Mouse (Mus musculus): ENCODE measurements around the gene Scn7a.

Scn7a gene

DNA sequence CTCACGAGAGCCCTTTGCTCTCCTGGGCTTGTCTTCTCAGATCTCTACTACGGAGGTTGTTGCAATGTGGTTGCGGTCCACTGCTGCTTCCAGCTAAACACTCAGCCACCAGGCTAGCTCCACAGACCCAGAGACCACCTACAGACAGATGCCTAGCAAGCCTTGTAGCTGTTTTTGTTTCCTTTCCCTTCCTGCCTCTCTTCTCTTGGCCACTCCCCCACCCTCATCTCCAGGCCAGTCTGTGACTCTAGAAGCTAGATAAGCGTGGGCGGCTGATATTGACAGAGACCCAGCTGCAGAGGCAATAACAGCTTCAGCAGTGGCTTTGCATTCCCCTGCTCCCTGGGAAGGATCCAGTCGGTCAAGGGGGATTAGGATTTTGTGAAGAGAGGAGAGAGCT is at the start of gene Scn7a:
Gene Scn7a, minus strand, starts transcription at position 150 of the 400 bp plus-strand sequence.
- DNase-seq, result no peak

DNA sequence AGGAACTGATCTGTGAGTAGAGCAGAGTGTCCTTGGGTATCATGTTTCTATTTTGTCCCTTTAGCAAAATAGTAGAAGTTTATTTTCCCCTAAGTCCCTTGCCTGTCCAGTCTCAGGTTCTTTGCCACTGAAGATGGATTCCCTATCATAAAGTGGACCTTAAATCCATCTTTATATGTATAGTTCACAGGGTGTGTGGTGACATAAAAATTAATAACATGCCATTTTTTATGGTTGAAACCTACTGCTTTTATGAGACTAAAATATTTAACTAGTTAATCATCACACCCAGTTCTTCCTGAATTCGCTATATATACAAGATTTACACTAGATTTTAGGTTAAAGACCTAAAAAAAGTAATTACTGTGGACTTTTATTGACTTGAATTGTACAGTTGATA is 43.0 kb upstream of the Scn7a start:
- DNase-seq, result no peak

DNA sequence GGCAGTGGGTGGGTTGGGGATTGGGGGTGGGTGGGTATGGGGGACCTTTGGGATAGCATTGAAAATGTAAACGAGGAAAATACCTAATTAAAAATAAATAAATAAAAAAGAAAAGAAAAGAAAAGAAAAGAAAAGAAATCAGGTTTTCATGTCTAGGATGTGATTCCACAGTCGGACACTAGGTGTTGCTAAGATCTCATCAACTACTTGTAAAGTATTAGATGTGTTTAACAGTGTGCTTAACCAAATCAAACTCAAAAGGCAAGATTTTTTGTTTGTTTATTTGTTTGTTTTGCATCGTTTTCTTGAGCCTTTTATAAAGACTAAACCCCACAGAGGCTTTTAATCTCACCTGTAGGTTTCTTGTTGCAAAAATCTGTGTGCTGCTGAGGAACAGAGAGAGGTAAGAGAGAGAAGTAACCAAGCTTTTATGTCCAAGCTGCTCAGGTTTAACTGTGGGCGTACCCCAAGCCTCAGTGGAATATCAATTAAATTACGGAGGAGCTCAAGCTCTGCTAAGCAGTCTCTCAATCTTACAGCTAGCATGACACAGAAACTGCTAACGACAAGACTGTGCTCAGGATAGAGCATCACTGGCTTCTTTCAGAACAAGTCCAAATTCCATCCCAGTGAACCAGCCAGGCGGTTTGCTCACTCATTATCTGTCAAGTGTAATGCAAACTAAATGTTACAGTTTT is 35.3 kb upstream of the Scn7a start:
- DNase-seq, result no peak

DNA sequence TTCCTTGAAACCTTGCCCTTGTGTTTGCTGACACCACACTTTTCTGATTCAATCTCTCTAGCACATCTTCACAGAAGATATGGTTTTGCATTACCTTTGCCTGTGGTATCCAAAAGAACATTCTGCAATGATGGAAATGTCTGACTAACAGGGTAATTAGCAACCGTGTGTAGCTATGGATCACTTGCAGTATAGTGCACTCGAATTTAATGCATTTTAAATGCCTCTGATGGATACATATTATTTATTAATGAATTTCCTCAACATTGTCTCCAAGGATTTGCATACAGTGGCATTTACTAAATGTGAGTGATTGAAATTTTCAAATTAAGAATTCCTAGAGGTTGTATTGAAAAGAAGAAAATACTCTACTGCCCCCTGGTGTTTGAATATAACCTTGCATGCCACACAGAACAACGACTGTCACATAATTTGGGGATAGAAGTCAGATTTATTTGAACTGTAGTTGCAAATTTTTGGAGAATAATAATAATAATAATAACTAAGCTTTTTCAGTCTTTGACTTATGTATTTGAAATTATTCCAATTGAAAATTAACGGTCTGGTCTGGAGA is 15.0 kb upstream of the Scn7a start:
- DNase-seq, result no peak

DNA sequence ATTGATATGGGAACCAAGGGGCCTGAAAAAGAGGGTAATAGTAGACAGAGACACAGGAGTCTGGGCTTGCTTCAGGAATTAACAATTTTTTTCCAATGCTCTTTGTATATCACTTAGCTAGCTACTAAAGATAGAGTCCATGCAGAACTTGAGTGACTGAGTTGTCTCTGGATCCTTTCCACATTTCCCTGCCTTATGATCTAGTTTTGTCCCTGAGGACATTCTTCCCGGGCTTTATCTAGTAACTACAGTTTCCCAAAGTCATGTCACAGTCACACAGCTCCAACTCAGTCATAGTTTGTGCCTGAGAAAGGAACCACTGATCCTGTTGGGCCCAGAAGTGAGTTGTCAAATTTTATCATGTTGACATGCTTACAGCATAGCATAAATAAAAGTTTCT is 12.8 kb upstream of the Scn7a start:
- no peak for DNase-seq

DNA sequence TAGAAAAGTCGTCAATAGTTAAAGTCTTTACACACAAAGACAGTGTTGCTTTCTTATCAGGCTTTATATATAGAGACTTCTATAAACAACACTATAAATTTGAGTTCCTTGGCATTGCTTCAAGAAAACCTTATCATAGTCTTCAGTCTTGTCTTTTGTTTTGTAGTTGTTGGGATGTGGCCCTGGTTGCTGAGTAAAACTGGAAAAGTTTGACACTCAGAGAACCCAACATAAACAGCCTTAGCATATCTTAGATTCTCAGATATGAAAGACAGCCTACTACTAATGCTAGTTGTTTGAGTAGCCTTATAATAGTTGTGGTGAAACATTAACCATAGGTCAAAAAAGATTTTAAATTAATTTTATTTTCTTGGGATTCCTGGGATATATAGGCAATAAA is 6.9 kb upstream of the Scn7a start:
- DNase-seq, result no peak

DNA sequence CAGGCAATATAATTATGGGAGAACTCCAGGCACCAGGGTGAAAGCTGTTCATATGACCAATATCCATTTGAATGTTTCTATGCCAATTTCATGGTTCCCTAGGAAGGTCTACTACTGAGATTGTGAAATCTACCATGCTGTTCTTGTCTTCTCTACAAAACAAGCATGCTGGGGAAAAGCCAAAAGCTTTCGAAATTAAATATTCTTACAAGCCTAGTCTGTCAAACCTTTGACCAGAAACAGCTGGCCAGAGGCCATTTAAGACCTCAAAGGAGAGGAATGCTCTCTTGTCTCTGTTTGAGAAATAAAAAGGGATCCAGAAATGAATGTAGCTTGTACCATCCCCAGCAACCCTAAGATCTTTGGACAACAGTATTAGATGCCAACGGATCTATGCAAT is 3.8 kb downstream of the Scn7a start:
- DNase-seq, result no peak

DNA sequence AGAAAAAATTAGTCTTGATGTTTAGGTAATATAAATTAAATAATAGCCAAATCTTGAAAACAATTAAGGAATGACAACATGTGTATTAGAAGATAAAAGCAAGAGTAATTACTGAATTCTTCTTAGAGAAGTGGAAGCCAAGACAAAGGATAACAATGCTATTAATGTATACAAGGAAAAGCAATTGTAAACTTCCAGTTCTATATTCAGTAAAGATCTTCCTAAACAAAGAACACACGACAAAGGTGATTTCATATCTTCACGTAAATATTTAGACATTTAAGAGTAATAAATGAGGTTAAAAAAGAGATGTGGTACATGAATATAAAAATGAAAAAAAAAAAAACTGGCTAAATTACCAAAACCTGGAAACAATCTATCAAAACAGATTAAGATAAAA is 16.7 kb downstream of the Scn7a start:
- DNase-seq, result no peak

DNA sequence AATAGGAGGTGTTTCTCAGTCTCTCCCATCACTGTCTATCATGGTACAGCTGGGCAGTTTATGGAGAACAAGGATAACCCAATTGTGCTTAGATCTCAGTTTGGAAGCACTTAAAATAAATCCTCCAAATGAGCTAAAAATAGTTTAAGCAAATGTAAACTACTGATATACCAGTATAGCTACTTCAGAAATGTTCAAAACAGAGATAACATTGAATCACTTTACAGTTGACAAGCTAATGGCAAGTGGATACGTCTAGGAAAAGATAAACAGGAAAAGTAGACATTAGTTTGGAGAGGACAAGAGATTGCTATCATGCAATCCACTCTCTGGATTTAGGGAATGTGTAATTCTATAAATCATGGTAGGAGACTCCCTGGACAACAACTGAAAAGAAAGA is 19.5 kb downstream of the Scn7a start:
- DNase-seq, result no peak

DNA sequence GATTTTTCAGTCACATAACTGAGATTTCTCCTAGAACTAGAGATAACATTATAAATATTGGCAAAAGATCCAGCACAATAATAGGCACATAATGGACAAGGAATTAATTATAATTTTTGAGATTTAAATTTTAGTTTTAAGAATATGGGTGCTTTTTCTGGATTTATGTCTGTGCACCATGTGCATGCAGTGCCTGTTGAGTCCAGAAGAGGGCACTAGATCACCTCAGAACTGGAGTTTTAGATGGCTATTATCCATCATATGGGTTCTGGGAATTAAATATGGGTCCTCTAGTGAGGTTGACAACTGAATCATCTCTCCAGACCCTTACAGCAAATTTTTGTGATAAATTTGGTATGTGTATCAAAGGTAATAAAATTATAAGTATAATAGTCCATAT is 21.8 kb downstream of the Scn7a start:
- no peak for DNase-seq

DNA sequence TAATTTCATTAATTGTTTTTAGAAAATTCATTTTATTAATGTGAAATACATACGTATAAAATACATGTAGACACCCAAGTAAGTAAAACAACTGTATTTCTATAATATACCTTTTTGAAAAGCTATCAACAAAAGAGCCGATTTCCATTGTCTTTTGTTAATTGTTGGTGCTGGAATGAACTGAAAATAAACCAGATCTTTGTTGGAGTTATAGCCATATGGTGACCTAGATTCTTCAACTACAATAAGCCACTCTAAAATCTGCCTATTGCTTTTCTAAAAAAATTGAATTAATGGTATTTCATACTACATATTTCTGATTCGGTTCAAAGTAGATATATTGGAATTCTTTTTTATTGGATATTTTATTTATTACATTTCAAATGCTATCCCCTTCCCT is 56.7 kb downstream of the Scn7a start:
- no peak for DNase-seq

DNA sequence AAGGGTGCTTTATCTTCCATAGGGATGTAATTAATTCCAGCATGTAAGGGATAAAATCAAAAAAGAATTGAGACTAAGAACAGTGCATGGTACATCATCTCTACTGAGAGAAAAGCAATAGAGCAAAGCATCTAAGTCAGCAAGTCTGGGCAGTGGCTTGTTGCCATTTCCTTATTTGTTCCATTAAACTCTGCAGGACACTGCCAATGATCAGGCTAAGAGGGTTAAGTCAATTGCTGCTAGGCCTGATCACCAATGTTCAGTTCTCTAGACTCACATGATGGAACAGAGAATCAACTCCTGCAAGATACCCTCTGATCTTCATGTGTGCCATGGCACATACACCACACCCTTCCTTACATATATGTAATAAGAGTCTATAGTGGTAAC is 57.1 kb downstream of the Scn7a start:
- no peak for DNase-seq

DNA sequence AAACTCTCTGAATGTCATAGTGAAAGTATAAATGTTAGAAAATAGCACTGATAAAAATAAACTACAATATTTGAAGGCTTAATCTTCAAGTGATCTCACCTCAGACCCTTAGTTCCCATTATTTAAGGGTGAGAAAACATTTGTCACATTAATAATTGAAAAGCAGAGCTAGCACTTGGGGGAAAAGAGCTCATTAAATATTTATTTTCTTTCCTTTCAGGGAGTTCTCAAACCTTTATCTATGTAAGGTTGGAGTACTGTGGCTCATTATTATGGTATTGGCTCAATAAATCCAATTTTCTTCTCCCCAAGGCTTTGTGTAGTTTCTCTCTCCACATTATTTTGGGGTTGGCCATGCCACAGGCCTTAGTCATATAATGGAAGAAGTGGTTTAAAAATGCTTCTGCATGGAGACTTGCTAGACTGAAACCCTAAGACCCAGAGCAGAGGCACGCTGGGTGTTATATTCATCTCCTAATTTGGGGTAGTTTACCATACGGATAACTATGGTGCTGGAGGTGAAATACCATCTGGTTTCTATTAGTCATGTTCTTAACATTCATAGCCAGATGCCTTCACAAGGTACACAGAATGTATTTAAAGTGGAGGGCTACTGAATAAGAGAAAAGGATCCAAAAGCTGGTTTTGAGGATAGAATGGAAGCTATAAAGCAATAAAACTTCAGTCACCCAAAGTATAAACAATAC is 57.7 kb downstream of the Scn7a start:
- DNase-seq, result peak; percentile 10

DNA sequence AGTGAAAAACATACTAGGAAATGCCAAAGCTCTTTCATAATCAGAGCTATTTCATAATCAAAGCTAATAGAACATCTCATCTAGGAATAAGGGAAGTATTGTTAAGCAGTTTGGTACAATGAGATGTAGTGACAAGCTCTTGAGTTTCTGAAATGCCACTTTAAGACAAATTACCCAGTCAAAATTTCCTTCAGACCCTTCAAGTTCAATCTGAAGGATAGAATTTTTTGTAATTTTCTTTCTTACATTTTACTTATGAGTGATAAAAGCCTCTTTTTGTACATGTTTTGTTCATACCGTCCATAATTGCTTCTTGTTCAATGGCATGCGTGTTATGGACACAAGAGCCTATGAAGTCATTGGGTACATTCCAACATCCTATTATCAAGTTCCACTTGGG is 72.6 kb downstream of the Scn7a start:
- DNase-seq, result no peak

DNA sequence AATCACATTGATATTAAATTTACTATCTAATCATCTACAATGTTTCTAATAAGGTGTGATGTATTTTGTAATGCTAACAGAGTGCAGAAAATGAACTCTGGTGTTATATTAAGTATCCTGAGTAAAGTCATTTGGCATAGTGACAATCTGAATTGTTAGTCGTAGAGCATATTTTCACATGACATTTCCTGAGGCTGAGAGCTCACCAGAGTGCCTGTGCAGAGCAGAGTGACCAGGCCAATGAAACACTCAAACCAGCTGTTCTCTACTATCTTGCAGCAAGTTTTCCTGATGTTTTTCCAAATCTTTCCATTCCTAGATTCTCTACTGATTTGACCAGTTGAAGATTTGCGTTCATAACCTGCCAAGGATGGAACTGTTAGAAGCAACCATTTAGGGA is 92.4 kb downstream of the Scn7a start:
- DNase-seq, result no peak

DNA sequence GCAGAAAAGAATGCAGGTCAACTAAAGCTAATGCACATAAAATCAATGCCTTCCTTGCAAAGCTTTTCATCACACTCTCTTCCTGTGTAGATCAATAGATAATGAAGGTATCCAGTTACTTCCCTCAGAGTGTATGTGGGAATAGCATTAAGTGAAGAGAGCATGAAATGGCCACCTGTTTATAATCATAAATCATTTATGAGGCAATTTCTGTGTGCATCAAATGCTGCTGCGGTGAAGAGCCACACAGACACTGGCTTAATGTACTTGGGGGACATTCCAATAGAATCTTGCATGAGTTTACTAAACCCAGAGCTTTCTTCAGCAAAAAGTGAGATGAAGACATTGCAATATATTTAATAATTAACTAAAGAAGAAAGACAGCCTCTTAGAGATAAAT is 122.7 kb downstream of the Scn7a start:
- no peak for DNase-seq

DNA sequence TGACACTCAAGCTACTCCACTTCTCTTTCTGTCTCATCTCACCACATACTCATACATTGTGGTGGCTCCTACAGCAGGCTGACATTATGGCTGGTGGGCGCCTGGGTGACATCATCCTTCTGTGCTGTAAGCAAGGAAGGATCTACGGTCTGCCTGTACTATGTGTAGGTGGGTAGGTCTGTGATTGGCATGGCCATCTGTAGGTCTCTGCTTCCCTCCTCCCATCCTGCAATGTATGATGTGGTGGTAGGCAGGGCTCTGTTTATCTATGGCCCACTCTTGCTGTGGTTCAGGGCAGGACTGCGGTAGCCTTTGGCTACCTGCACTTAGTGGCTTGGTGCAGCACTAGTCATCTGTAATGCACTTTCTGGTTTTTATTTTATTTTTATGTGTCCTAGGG is 128.3 kb downstream of the Scn7a start:
- no peak for DNase-seq

DNA sequence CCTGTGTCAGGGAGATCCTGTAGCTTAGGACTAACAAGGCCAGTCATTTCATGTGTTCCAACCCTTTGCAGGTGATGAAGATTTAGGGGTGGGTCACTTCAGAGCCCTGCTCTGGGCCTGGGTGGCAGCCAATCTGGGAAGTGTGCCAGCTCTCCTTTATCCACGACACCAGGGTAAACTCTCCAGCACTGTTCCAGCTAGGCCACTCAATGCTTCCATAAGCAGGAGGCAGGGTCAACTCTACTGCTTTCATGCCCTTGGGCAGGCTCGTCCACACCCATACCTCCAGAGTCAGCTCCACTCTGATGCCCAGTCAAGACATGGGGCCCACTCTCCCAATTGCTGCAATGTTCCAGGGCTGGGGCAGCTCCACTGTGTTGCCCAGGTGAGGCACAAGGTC is 129.3 kb downstream of the Scn7a start:
- DNase-seq, result no peak

DNA sequence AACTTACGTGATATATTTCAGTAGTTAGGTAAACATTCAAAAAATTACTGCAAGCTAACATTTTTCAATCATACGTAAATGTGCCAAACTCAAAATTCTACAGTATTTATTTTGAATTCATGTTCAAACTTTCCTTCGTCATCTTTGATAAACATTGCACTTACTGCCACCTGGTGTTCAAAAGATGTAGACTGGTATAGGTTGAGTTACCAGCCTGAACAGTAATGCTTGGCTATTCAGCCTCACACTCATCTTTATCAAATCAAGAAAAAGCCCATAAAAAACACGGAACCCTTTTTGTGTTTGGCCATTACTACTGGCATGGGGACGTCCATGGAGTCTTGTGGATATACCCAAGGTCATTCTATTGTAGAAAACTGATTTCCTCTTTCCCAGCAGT is 140.3 kb downstream of the Scn7a start:
- peak; percentile 22 for DNase-seq

DNA sequence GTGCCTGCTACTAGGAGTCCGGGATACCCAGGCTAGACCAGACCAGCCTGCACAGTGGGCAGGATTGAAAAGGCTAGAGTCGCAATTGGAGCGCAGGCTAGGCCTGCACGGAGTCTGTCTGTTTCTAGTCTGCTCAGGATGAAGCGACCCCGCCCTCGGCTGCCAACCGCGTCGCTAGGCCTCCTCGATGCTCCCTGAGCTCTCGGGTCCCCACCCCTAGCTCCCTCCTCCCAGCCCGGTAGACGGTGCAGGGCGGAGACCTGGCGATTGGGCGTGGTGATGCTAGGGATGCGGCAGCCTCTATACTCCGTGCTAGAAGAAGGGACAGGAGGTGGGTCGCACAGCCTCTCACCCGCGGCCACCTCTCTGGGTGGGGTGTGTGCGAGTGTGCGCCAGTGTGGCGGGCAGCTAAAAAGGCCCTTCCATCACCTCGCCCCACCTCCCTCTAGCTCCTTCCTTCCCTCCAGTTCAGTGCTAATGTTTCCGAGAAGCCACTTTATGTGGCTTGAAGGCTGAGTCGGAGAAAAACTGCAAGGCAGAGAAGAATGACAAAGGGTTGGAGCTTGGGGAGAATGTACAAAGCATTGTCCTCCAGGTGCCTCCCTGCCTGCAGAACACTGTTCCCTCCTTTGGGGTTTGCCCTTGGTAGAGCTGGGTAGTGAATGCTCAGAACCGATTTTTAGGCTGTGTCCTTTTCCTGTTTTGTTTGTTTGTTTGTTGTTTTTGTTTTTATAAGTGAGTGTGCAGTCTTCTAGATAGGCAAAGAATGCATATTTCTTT is 149.9 kb downstream of the Scn7a start, which contains the start of gene Scn9a:
Gene Scn9a, minus strand, starts transcription at position 383 of the 780 bp plus-strand sequence.
- DNase-seq, result peak; percentile 6

DNA sequence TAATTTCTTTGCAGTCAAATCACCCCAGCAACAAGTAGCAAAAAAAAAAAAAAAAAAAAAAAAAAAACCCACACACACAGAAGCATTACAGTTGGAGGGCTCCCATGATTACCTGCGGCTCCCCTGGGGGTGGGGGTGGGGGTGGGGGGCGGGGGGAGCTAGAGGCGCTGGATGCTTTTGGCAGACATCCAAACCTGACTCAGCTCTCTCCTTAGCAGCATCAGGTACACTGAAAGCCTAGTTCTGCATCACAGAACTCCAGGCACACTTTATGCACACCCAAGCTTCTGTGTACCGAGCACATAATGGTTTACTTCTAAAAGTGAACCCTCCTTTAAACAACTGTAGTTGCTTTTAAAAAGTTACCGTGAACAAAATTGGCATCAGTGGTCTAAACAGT is 152.0 kb downstream of the Scn7a start:
- no peak for DNase-seq
